Mouse (Mus musculus): ENCODE measurements at regions not wholly inside any gene's neighbourhood (a gene's known extent, or its start where the extent isn't known, plus 50 kb on each side); places are given as distances from the start of the nearest gene placed in this dataset.

GRCm38 (mm10) chr14:76936671-76937070 lies 99.9 kb upstream of the Ccdc122 start:
- TF ChIP-seq EP300 (IDR thresholded peaks at IDR 0.05; ENCODE audit: low read depth) (no peak), CTCF (IDR thresholded peaks at IDR 0.05; ENCODE audit: low read depth) (no peak)

All from liver, embryonic 14.5 days (tissue).